Mouse (Mus musculus): ENCODE results near the gene Fbln1.

DNA sequence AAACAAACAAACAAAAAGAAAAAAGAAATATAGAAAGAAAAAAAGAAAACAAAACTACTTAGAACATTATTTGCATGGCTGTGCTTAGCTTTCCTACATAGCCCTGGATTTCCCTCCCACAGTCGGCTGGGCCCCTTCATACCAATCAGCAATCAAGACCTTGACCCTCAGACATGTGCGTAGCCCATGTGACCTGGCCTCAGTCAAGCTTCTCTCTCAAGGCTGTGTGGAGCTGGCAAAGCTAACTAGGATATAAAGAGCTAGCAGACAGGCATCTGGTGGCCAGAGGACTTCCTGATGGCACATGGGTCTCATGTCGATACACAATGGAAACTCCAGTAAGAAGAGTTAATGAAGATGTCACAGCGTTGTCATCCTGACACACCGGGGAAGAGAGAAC, 123.3 kb downstream of the Fbln1 start:
- no peak for TF ChIP-seq TCF12 (IDR thresholded peaks at IDR 0.05; ENCODE audit: insufficient read depth, poor library complexity, severe bottlenecking)
- no peak for TF ChIP-seq MAX (IDR thresholded peaks at IDR 0.05; ENCODE audit: low read depth)
- TF ChIP-seq USF1 (IDR thresholded peaks at IDR 0.05; ENCODE audit: low read depth): no peak
- no peak for TF ChIP-seq POLR2A (IDR thresholded peaks at IDR 0.05; ENCODE audit: insufficient read length, low read depth)
- TF ChIP-seq CEBPB (IDR thresholded peaks at IDR 0.05; ENCODE audit: insufficient read depth, poor library complexity, severe bottlenecking): no peak
- TF ChIP-seq E2F4 (IDR thresholded peaks at IDR 0.05; ENCODE audit: insufficient read depth): no peak
- no peak for TF ChIP-seq TCF3 (IDR thresholded peaks at IDR 0.05; ENCODE audit: insufficient read length, low read depth)
- no peak for TF ChIP-seq MYOG (IDR thresholded peaks at IDR 0.05; ENCODE audit: control insufficient read depth in 1 of 3, insufficient read depth in 1 of 3, insufficient read length in 2 of 3, low read depth in 2 of 3)
- TF ChIP-seq POLR2AphosphoS2 (IDR thresholded peaks at IDR 0.05; ENCODE audit: insufficient read length, low read depth): no peak

Data from myocyte (in vitro differentiated cells).